Mouse (Mus musculus) heart, adult 2 months (tissue): Measurements from ENCODE around the gene Tll2.

Experiments
- CTCF ChIP-seq: fragments of 200-600 bp; IDR thresholded peaks from 2 replicates; pipeline ENCODE4 v1.8.1; 2022; ENCODE audit warnings: antibody characterized with exemption, mild to moderate bottlenecking, moderate library complexity
- EP300 ChIP-seq: fragments of 200-500 bp; IDR thresholded peaks from 2 replicates; pipeline ENCODE4 v1.6.1; 2011; ENCODE audit warnings: low read depth, low read length, control low read depth; ENCODE audit not compliant: insufficient read depth
- POLR2A ChIP-seq: fragments of 200-500 bp; IDR thresholded peaks from 2 replicates; pipeline ENCODE4 v1.6.1; 2011; ENCODE audit warnings: mild to moderate bottlenecking, low read depth, low read length, control low read depth; ENCODE audit not compliant: insufficient read depth

DNA sequence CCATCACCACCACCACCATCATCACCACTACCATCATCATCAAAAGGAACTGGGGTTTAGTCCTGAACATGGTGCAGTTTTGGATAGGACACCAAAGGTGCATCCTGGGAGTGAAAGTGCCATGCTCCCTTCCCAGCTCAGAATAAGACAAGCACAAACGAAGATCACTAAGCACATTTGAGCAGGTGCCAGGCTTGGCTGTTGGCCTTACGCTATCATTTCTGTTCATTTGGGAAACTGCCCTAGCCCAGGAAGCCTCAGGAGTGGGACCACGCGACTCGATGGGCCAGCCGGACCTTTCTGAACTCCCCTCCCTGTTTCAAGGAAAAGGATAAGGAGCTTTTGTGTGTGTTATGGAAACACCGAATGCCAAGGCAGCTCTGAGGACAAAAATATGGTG, 98.0 kb downstream of the Tll2 start:
- TF ChIP-seq CTCF (no peak), POLR2A (no peak), EP300 (no peak)
